Mouse (Mus musculus) heart, postnatal 0 days (tissue): Measurements from ENCODE around the gene Stard3.

Source experiments
- CTCF ChIP-seq: IDR thresholded peaks from 2 replicates; pipeline ENCODE4 v1.5.1; 2016; ENCODE audit warnings: antibody characterized with exemption, control low read depth, low read depth
- EP300 ChIP-seq: IDR thresholded peaks from 2 replicates; pipeline ENCODE4 v1.6.1; 2016; ENCODE audit warnings: antibody characterized with exemption, low read depth

- TF ChIP-seq CTCF (no peak), EP300 (no peak)
Measured at GRCm38 (mm10) chr11:98385638-98386585, 27.7 kb downstream of the Stard3 start, which contains the start of gene Pnmt.
